Mouse (Mus musculus) cortical plate, adult 2 months (tissue): Measurements from ENCODE around the gene Tpp2.

Experiments used
- CTCF ChIP-seq: fragments of 200-500 bp; IDR thresholded peaks from 2 replicates; pipeline ENCODE4 v1.5.1; 2011; ENCODE audit warnings: mild to moderate bottlenecking, control low read depth, low read length; ENCODE audit not compliant: insufficient read depth; ENCODE audit errors: extremely low read depth
- POLR2A ChIP-seq: fragments of 200-500 bp; IDR thresholded peaks from 2 replicates; pipeline ENCODE4 v1.6.1; 2011; ENCODE audit warnings: mild to moderate bottlenecking, low read length, control low read depth; ENCODE audit not compliant: insufficient read depth; ENCODE audit errors: extremely low read depth

- TF ChIP-seq CTCF (no peak), POLR2A (no peak)
Measured at GRCm38 (mm10) chr1:43966756-43967155, 33.3 kb downstream of the Tpp2 start.
